Mouse (Mus musculus): ENCODE results near the gene Sntg2. TPM values are rescaled to one million over a fixed set of nuclear protein-coding genes. Genes with fewer than 3 reads are reported as not detected.

Gene Sntg2
- total RNA-seq, 1 experiment = not detected

- in situ Hi-C loops (cut with MboI; ENCODE audit: low sequenced_read_pairs in 2 of 2, unreplicated experiment in 2 of 2) = no loop called here
- no peaks in the 10 kb centered on the region for H3K9me3 ChIP-seq (ENCODE audit: control insufficient read depth, insufficient read depth, low read depth, low read length)
- no peak for DNase-seq (ENCODE audit: low read depth, low spot score)
- H3K4me1 ChIP-seq (ENCODE audit: control insufficient read depth in 2 of 2, insufficient read depth in 2 of 2, low read length in 2 of 2, poor library complexity in 1 of 2) = no peaks in the 10 kb centered on the region
- no peak overlapping the region for H3K4me3 ChIP-seq (ENCODE audit: insufficient read depth in 1 of 2, low read depth in 1 of 2, low read length in 2 of 2, poor library complexity in 1 of 2, severe bottlenecking in 1 of 2)
- no peaks in the 10 kb centered on the region for H3K36me3 ChIP-seq (ENCODE audit: control insufficient read depth, insufficient read depth, low read length, poor library complexity, severe bottlenecking)
- H3K27ac ChIP-seq (ENCODE audit: insufficient read depth, low read depth, low read length, poor library complexity, severe bottlenecking) = no peak overlapping the region
- TF ChIP-seq CHD2 (IDR thresholded peaks at IDR 0.05; ENCODE audit: low read depth, low read length) (no peak), ZC3H11A (IDR thresholded peaks at IDR 0.05; ENCODE audit: borderline replicate concordance, low read depth, low read length) (no peak), ZNF384 (IDR thresholded peaks at IDR 0.05; ENCODE audit: low read depth, low read length) (no peak), MAFK (IDR thresholded peaks at IDR 0.05; ENCODE audit: insufficient read depth, low read depth, low read length) (no peak), HCFC1 (IDR thresholded peaks at IDR 0.05; ENCODE audit: borderline replicate concordance, insufficient read depth, low read length) (no peak)
- no peak overlapping the region for H3K9ac ChIP-seq (ENCODE audit: insufficient read depth, low read depth, low read length, poor library complexity, severe bottlenecking)
These were observed 64.8 kb downstream of the Sntg2 start for GRCm38 (mm10) chr12:30308197-30308939.

GRCm38 (mm10) chr12:30292724-30293560 is 80.2 kb downstream of the Sntg2 start:
- no peak overlapping the region for H3K4me3 ChIP-seq (ENCODE audit: insufficient read depth in 1 of 2, low read depth in 1 of 2, low read length in 2 of 2, poor library complexity in 1 of 2, severe bottlenecking in 1 of 2)
- H3K4me1 ChIP-seq (ENCODE audit: control insufficient read depth in 2 of 2, insufficient read depth in 2 of 2, low read length in 2 of 2, poor library complexity in 1 of 2) = no peaks in the 10 kb centered on the region
- no peak overlapping the region for H3K9ac ChIP-seq (ENCODE audit: insufficient read depth, low read depth, low read length, poor library complexity, severe bottlenecking)
- TF ChIP-seq ZNF384 (IDR thresholded peaks at IDR 0.05; ENCODE audit: low read depth, low read length) (no peak), HCFC1 (IDR thresholded peaks at IDR 0.05; ENCODE audit: borderline replicate concordance, insufficient read depth, low read length) (no peak), MAFK (IDR thresholded peaks at IDR 0.05; ENCODE audit: insufficient read depth, low read depth, low read length) (no peak), ZC3H11A (IDR thresholded peaks at IDR 0.05; ENCODE audit: borderline replicate concordance, low read depth, low read length) (no peak), CHD2 (IDR thresholded peaks at IDR 0.05; ENCODE audit: low read depth, low read length) (no peak)
- no peak for DNase-seq (ENCODE audit: low read depth, low spot score)
- H3K36me3 ChIP-seq (ENCODE audit: control insufficient read depth, insufficient read depth, low read length, poor library complexity, severe bottlenecking) = no peaks in the 10 kb centered on the region
- no peaks in the 10 kb centered on the region for H3K9me3 ChIP-seq (ENCODE audit: control insufficient read depth, insufficient read depth, low read depth, low read length)
- in situ Hi-C loops (cut with MboI; ENCODE audit: low sequenced_read_pairs in 2 of 2, unreplicated experiment in 2 of 2) = no loop called here
- H3K27ac ChIP-seq (ENCODE audit: insufficient read depth, low read depth, low read length, poor library complexity, severe bottlenecking) = no peak overlapping the region

- no peak for DNase-seq (ENCODE audit: low read depth, low spot score)
- Histone ChIP-seq H3K4me3 (ENCODE audit: insufficient read depth in 1 of 2, low read depth in 1 of 2, low read length in 2 of 2, poor library complexity in 1 of 2, severe bottlenecking in 1 of 2) (no peak overlapping the region), H3K9me3 (ENCODE audit: control insufficient read depth, insufficient read depth, low read depth, low read length) (no peaks in the 10 kb centered on the region), H3K27ac (ENCODE audit: insufficient read depth, low read depth, low read length, poor library complexity, severe bottlenecking) (no peak overlapping the region), H3K9ac (ENCODE audit: insufficient read depth, low read depth, low read length, poor library complexity, severe bottlenecking) (no peak overlapping the region), H3K36me3 (ENCODE audit: control insufficient read depth, insufficient read depth, low read length, poor library complexity, severe bottlenecking) (no peaks in the 10 kb centered on the region), H3K4me1 (ENCODE audit: control insufficient read depth in 2 of 2, insufficient read depth in 2 of 2, low read length in 2 of 2, poor library complexity in 1 of 2) (no peaks in the 10 kb centered on the region)
- in situ Hi-C loops (cut with MboI; ENCODE audit: low sequenced_read_pairs in 2 of 2, unreplicated experiment in 2 of 2) = no loop called here
- no peak for TF ChIP-seq MAFK (IDR thresholded peaks at IDR 0.05; ENCODE audit: insufficient read depth, low read depth, low read length)
- TF ChIP-seq ZC3H11A (IDR thresholded peaks at IDR 0.05; ENCODE audit: borderline replicate concordance, low read depth, low read length) = no peak
- TF ChIP-seq CHD2 (IDR thresholded peaks at IDR 0.05; ENCODE audit: low read depth, low read length) = no peak
- TF ChIP-seq HCFC1 (IDR thresholded peaks at IDR 0.05; ENCODE audit: borderline replicate concordance, insufficient read depth, low read length) = no peak
- TF ChIP-seq ZNF384 (IDR thresholded peaks at IDR 0.05; ENCODE audit: low read depth, low read length) = no peak
These were observed 86.1 kb downstream of the Sntg2 start for GRCm38 (mm10) chr12:30286888-30287573.

- in situ Hi-C loops (cut with MboI; ENCODE audit: low sequenced_read_pairs in 2 of 2, unreplicated experiment in 2 of 2) = no loop called here
- Histone ChIP-seq H3K36me3 (ENCODE audit: control insufficient read depth, insufficient read depth, low read length, poor library complexity, severe bottlenecking) (no peaks in the 10 kb centered on the region), H3K9me3 (ENCODE audit: control insufficient read depth, insufficient read depth, low read depth, low read length) (no peaks in the 10 kb centered on the region), H3K4me3 (ENCODE audit: insufficient read depth in 1 of 2, low read depth in 1 of 2, low read length in 2 of 2, poor library complexity in 1 of 2, severe bottlenecking in 1 of 2) (no peak overlapping the region), H3K9ac (ENCODE audit: insufficient read depth, low read depth, low read length, poor library complexity, severe bottlenecking) (no peak overlapping the region), H3K4me1 (ENCODE audit: control insufficient read depth in 2 of 2, insufficient read depth in 2 of 2, low read length in 2 of 2, poor library complexity in 1 of 2) (no peaks in the 10 kb centered on the region), H3K27ac (ENCODE audit: insufficient read depth, low read depth, low read length, poor library complexity, severe bottlenecking) (no peak overlapping the region)
- no peak for DNase-seq (ENCODE audit: low read depth, low spot score)
- TF ChIP-seq CHD2 (IDR thresholded peaks at IDR 0.05; ENCODE audit: low read depth, low read length) (no peak), MAFK (IDR thresholded peaks at IDR 0.05; ENCODE audit: insufficient read depth, low read depth, low read length) (no peak), HCFC1 (IDR thresholded peaks at IDR 0.05; ENCODE audit: borderline replicate concordance, insufficient read depth, low read length) (no peak), ZC3H11A (IDR thresholded peaks at IDR 0.05; ENCODE audit: borderline replicate concordance, low read depth, low read length) (no peak), ZNF384 (IDR thresholded peaks at IDR 0.05; ENCODE audit: low read depth, low read length) (no peak)
These were observed 89.4 kb downstream of the Sntg2 start for GRCm38 (mm10) chr12:30283741-30284140.

All from ES-E14 (cell line).